Mouse (Mus musculus): ENCODE data around the gene Hjurp. TPM values are rescaled to one million over a fixed set of nuclear protein-coding genes. Genes with fewer than 3 reads are reported as not detected.
"Not testable (repeated sequence)": the region's sequence is repeated elsewhere in the genome, so short reads cannot be mapped to it uniquely, and the experiment has no call there.

Gene Hjurp
- total RNA-seq, 2 experiments from 2014 or later, result 80.5 to 88.1 TPM

DNA sequence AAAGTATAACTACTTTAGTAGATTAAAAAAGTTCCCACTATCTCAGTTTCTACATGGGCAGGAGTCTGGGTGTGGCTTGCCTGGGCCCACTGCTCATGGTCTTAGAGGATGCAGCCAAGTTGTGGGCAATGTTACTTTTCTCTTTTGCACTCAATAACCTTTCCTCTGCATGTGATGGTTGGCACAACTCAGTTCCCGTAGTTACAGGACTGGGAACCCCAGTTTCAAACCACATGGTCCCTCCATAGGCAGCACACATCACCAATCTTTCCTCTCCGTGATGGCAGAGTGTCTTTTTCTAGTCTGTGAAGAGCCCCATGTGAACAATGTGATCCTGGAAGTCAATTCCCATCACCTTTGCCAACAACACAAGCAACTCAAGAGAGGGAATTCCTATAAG is 50.0 kb downstream of the Hjurp start:
- peak in 1 of 2 experiments; percentile 18 for DNase-seq (ENCODE audit: low spot score in 2 of 2)

DNA sequence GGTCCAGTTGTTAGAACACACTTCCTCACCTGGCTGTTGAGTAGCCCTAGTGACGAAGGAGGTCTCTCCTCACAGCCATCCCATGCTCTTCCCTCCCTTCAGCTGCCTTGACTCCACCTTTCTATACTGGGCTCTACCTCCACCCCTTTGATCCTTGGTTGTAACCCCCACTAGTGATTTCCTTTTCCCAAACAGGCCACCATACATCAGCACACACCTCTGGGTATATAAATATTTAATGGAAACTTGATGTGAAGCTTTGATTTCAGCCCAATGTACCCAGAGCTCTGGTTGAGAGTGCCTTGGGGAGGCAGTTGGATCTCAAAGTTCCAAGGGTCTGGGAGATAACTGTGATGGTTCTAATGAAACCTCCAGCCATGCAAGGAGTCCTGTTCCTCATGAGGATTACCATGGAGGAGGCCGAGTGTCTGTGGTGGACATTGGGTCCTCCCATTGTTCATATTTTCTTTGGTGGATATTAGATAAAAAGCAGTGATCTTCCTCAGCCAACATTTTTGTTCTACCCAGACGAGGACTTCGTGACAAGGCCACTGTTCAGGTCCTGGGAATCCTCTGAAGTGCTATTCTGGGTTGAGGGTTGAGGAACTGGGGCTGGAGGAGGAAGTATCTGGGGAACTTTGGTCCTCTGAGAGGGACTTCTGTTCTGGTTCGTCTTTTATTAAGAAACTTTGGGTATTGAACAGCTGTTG is 50.6 kb downstream of the Hjurp start, which contains the start of gene Mroh2a:
Mroh2a (plus strand) TSS at position 317 of the 710 bp plus-strand sequence.
- peak in 1 of 2 experiments; percentile 22 for DNase-seq (ENCODE audit: low spot score in 2 of 2)

GRCm38 (mm10) chr1:88225741-88226140 is 51.7 kb downstream of the Hjurp start:
- peak in 1 of 2 experiments; percentile 16 for DNase-seq (ENCODE audit: low spot score in 2 of 2)

DNA sequence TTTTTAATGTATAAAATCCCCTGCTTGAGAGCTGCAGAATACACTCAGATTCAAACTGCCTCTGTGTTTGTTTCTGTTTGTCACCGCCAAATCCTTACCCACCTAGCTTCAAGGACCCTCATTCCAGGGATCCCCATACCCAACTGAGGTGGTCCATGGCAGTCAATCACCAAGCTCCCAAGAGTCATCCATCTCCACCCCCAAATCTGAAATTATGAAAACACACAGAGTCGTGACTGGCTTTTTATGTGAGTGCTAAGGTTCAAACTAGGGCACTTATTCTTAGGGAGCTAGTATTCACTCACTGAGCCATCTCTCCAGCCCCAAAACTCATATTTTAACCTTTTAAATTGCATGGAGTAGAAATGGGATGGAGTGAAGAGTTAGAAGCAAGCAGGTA is 52.1 kb downstream of the Hjurp start:
- DNase-seq (ENCODE audit: low spot score in 2 of 2), result not testable (repeated sequence)

- DNase-seq (ENCODE audit: low spot score in 2 of 2), result peak in 1 of 2 experiments; percentile 21
Measured at GRCm38 (mm10) chr1:88224029-88224776, 53.2 kb downstream of the Hjurp start.

GRCm38 (mm10) chr1:88223591-88223990 is 53.8 kb downstream of the Hjurp start:
- DNase-seq (ENCODE audit: low spot score in 2 of 2), result peak; percentile 27 to 33

- peak; percentile 15 to 21 for DNase-seq (ENCODE audit: low spot score in 2 of 2)
Measured at GRCm38 (mm10) chr1:88223011-88223515, 54.4 kb downstream of the Hjurp start.

GRCm38 (mm10) chr1:88222216-88222615 is 55.2 kb downstream of the Hjurp start:
- DNase-seq (ENCODE audit: low spot score in 2 of 2), result peak in 1 of 2 experiments; percentile 0

DNA sequence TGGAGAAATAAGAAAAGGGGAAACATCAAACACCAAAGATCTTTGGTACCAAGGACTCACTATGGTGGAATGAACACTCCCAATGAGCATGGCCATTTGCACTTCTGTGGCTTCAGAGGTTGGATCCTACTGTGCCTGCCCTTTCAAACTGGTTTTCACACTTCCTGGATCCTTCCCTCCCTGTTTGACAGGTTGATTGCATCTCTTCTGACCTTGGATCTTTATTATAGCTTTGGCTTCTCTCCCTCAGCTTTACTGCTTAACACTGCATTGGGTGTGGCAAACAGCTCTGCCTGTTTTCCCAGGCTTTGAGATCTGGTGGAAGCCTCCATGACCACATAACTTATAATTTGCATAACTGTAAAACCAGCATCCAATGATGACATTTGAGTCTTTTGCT is 57.1 kb downstream of the Hjurp start:
- peak in 1 of 2 experiments; percentile 21 for DNase-seq (ENCODE audit: low spot score in 2 of 2)

DNA sequence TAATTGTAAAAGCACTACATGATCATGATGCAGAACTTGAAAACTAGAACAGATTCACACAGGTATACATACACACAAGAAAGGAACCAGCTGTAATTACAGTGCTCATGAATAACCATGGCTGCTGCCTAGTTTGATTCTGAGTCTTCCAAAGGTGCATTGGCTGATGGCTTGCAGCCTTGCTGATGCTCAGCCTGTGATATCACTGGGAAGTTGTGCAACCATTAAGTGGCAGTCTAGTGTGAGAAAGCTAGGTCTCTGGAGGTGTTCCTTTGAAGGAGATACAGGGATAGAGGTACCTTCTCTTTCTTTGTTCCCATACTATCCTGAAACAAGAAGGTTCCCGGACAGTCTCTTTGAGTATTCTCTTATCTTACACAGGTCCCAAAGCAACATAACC is 58.4 kb downstream of the Hjurp start:
- peak in 1 of 2 experiments; percentile 22 for DNase-seq (ENCODE audit: low spot score in 2 of 2)

- no peak for DNase-seq (ENCODE audit: low spot score in 2 of 2)
Measured at GRCm38 (mm10) chr1:88218591-88218990, 58.8 kb downstream of the Hjurp start.

GRCm38 (mm10) chr1:88218051-88218450 is 59.4 kb downstream of the Hjurp start:
- DNase-seq (ENCODE audit: low spot score in 2 of 2), result peak; percentile 28 to 43

- DNase-seq (ENCODE audit: low spot score in 2 of 2), result peak in 1 of 2 experiments; percentile 13
Measured at GRCm38 (mm10) chr1:88217576-88217975, 59.9 kb downstream of the Hjurp start.

DNA sequence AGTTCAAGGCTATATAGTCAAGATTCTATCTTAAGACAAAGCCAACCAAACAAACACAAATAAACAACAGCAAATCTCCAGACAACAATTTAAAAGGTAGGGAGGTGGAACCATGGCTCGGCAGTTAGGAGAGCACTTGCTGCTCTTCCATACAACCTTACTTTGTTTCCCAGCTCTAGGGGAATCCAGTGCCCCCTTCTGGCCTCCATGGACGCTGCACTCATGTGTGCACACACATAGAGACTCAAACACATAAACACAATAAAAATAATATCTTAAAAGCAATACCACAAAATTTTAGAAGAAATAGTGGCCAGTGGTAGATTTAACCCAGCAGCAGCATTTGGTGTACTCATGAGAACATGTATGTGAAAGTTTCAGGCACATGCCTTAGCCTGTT is 60.3 kb downstream of the Hjurp start:
- peak in 1 of 2 experiments; percentile 15 for DNase-seq (ENCODE audit: low spot score in 2 of 2)

- peak in 1 of 2 experiments; percentile 10 for DNase-seq (ENCODE audit: low spot score in 2 of 2)
Measured at GRCm38 (mm10) chr1:88216551-88216950, 60.9 kb downstream of the Hjurp start.

GRCm38 (mm10) chr1:88215466-88216380 is 61.7 kb downstream of the Hjurp start:
- DNase-seq (ENCODE audit: low spot score in 2 of 2), result peak in 1 of 2 experiments; percentile 9

DNA sequence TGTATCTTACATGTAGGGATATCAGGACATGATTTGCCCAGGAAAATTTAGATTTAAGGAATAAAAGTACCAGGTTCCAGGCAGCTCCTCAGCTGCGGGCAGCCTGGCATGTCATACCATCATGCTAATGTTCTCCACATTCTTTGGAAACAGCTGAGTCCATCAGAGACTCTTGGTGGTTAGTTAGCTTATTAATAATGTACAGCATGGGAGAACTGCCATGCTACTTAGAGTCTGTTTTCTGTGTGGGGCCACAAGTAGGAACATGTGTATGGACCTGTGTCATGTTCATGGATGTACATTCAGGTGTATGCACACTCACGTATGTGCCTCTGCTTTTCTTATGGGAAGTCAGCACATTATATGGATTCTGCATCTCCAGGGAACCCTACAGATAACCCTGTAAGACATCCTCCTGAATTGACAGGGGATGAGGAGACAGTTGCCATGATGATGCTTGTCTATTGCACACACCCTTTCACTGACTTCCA is 62.9 kb downstream of the Hjurp start:
- DNase-seq (ENCODE audit: low spot score in 2 of 2), result peak in 1 of 2 experiments; percentile 9

DNA sequence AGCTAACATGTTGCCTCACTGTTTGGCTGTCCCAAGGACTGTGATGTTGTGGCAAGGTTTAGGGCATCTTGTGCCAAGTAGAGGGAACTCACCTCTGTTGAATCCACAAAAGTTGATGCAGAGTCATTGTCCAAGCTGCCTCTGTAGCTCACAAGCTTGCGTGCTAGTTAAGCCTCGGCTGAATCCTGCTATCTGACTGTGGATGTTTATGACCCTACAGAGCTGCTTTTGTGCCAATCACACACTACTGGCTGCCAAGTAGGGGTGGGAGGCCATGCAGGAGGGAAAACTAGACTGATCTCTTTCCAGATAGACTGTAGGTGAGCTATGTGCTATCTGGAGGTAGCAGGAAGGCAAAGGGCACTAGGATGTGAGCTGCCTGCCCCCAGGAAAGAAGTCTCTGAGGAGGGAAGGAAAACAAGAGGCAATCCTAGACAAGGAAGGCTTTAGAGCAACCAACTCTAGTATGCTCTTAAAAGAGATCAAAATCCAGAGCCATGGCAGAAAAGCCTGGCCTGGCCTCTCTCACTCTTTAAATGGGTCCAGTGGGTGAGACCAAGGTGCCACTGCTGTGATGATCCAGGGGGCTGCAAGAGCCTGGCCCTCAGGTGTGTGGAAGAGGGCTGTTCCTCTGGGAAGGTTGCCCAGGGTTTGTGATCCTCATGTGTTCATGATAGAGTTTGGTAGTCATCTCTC is 63.5 kb downstream of the Hjurp start:
- DNase-seq (ENCODE audit: low spot score in 2 of 2), result peak in 1 of 2 experiments; percentile 28

- DNase-seq (ENCODE audit: low spot score in 2 of 2), result no peak
Measured at GRCm38 (mm10) chr1:88213061-88213460, 64.4 kb downstream of the Hjurp start.
